Mouse (Mus musculus): ENCODE data around the gene Atp5d.

GRCm38 (mm10) chr10:80131952-80132350, 6.5 kb upstream of the Atp5d start:
- no peak for TF ChIP-seq GATA1 (IDR thresholded peaks at IDR 0.05; ENCODE audit: borderline replicate concordance, low read length)
- TF ChIP-seq CTCF (IDR thresholded peaks at IDR 0.05; ENCODE audit: low read depth, low read length), result no peak
- TF ChIP-seq POLR2AphosphoS5 (IDR thresholded peaks at IDR 0.05; ENCODE audit: insufficient replicate concordance, low read depth, low read length), result no peak

Data from G1E (cell line).